8 mouse cellular contexts compared by ENCODE assay signal in the genomic region with DNA sequence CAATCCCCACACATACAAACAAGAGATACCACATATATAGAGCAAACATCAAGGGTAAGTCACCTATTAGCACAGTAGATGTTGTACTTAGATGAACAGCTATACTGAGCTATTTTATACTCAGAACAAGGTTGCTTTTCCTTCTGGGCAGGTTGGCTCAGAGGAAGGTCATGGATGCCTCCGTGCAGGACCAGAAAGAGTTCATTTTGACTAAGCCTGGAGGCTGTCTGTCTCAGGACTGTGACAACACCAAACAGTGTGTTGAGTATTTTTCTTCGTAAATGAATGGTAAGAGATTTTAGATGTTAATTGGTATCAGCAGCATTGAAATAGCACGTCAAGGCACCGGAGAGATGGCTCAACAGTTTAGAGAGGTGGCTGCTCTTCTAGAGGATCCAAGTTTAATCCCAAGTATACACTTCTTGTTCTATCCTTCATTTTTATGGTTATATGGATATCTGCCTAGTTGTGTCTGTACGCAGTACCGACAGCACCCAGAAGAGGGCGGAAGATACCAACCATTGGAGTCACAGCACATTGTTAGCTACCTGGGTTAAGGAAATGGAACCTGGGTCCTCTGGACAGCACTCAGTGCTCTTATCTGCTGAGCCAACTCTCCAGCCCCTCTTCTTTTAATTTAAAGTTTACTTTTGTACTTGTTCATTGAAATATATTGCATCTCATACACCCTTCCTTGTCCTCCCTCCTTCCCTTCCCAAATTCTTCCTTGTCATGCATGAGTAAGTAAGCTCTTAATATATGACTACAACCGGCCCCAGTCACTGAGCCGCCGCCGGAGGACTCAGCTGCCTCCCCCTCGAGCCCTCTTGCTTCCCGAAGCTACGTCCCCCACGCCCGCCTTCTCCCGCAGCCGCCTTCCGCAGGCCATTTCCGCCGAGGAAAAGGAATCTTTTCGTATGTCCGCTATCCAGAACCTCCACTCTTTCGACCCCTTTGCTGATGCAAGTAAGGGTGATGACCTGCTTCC. TPM values are rescaled to one million over a fixed set of nuclear protein-coding genes. Genes with fewer than 3 reads are reported as not detected.
DNase-seq lines count a peak whose midpoint lies in the region; ATAC-seq and TF ChIP-seq lines count a peak whose summit lies in the region.

No protein-coding gene starts in this region.

- no peak overlapping the region for H3K27ac ChIP-seq in hindbrain, postnatal 0 days

- peak; percentile 92 for ATAC-seq in hindbrain, postnatal 0 days

- TF ChIP-seq CTCF in hindbrain, postnatal 0 days (IDR thresholded peaks at IDR 0.05; ENCODE audit: low read depth): peak; percentile 93

- no peak overlapping the region for H3K9ac ChIP-seq in hindbrain, postnatal 0 days (replicated peaks; ENCODE audit: low read length)

- H3K4me3 ChIP-seq in hindbrain, postnatal 0 days (ENCODE audit: low read length): peak overlapping the region; percentile 37

- H3K9me3 ChIP-seq in hindbrain, postnatal 0 days (ENCODE audit: low read length): no peaks in the 10 kb centered on the region

- no peaks in the 10 kb centered on the region for H3K36me3 ChIP-seq in hindbrain, postnatal 0 days (ENCODE audit: insufficient read depth, low read length)

- H3K4me1 ChIP-seq in hindbrain, postnatal 0 days (ENCODE audit: insufficient read depth, low read length): no peaks in the 10 kb centered on the region

- H3K27me3 ChIP-seq in hindbrain, postnatal 0 days (ENCODE audit: insufficient read depth, low read length): no peaks in the 10 kb centered on the region

- 10% methylated on average over 24 of the region's 24 CpGs for WGBS in hindbrain, postnatal 0 days

- peak overlapping the region; percentile 62 for H3K4me2 ChIP-seq in hindbrain, postnatal 0 days (ENCODE audit: low read depth, low read length)

- DNase-seq in T-cell, adult 2 months (ENCODE audit: low spot score): peak; percentile 67
- DNase-seq in cerebellum, postnatal 36 days: peak; percentile 90 to 98
- DNase-seq in gastrocnemius, adult 8-10 months (ENCODE audit: low spot score in 2 of 2): peak; percentile 56 to 60
- DNase-seq in hindbrain, postnatal 0 days (ENCODE audit: low spot score): peak; percentile 90
- peak; percentile 92 to 93 for DNase-seq in left cerebral cortex, adult 18-20 months (ENCODE audit: low spot score in 2 of 2)
- DNase-seq in lung, postnatal 4 days: peak; percentile 72 to 83
- DNase-seq in retina, postnatal 7 days (ENCODE audit: low read depth, low spot score): peak; percentile 65
- DNase-seq in urinary bladder, adult 2 months (ENCODE audit: low spot score): peak; percentile 67

RNA-seq across cellular contexts. Expression of a gene that starts 57.7 kb away (rescaled TPM):
- total RNA-seq in gastrocnemius, adult 8-10 months (2022): under 1 TPM in 3 of 4 experiments, not detected in 1; 0.16 to 0.29 (median 0.22) TPM
- total RNA-seq in hindbrain, postnatal 0 days (2014; rRNA removed): 5.6 and 10.9 TPM in 2 replicates
- polyA plus RNA-seq in hindbrain, postnatal 0 days (2015; fragmentation: Nextera tagmentation; extraction: Ambion mirVana): 7.7 and 8.4 TPM in 2 replicates
- total RNA-seq in left cerebral cortex, adult 18-20 months (2021): 10 to 100 TPM; 19.4 to 24.1 TPM
- polyA plus RNA-seq in urinary bladder, adult 2 months (2012; rRNA removed): 2.8 and 4.5 TPM in 2 replicates
